Mouse (Mus musculus): ENCODE measurements at regions not wholly inside any gene's neighbourhood (a gene's known extent, or its start where the extent isn't known, plus 50 kb on each side); places are given as distances from the start of the nearest gene placed in this dataset.

GRCm38 (mm10) chr14:29784506-29784905, 62.8 kb upstream of the Cacna2d3 start:
- no peak overlapping the region for H3K27ac ChIP-seq (replicated peaks)
- no peaks in the 10 kb centered on the region for H3K9me3 ChIP-seq (replicated peaks)
- no peak for ATAC-seq (ENCODE audit: insufficient number of reproducible peaks, low FRiP score, low TSS enrichment, low read depth)
- 61% methylated on average over 2 of the region's 2 CpGs for WGBS
- no peaks in the 10 kb centered on the region for H3K4me1 ChIP-seq
- no peaks in the 10 kb centered on the region for H3K27me3 ChIP-seq
- H3K4me3 ChIP-seq (replicated peaks), result no peak overlapping the region
- no peaks in the 10 kb centered on the region for H3K36me3 ChIP-seq
- no peak overlapping the region for H3K9ac ChIP-seq
- no peak overlapping the region for H3K4me2 ChIP-seq (replicated peaks)

GRCm38 (mm10) chr14:29786431-29786830, 64.8 kb upstream of the Cacna2d3 start:
- WGBS, result 64% methylated on average over 3 of the region's 3 CpGs
- H3K9me3 ChIP-seq (replicated peaks), result no peaks in the 10 kb centered on the region
- no peak overlapping the region for H3K9ac ChIP-seq
- no peaks in the 10 kb centered on the region for H3K4me1 ChIP-seq
- H3K4me3 ChIP-seq (replicated peaks), result no peak overlapping the region
- H3K27me3 ChIP-seq, result no peaks in the 10 kb centered on the region
- no peak for ATAC-seq (ENCODE audit: insufficient number of reproducible peaks, low FRiP score, low TSS enrichment, low read depth)
- H3K36me3 ChIP-seq, result no peaks in the 10 kb centered on the region
- no peak overlapping the region for H3K27ac ChIP-seq (replicated peaks)
- no peak overlapping the region for H3K4me2 ChIP-seq (replicated peaks)

- no peak for ATAC-seq (ENCODE audit: insufficient number of reproducible peaks, low FRiP score, low TSS enrichment, low read depth)
- no peaks in the 10 kb centered on the region for H3K27me3 ChIP-seq
Measured at GRCm38 (mm10) chr14:29787796-29788195, 66.1 kb upstream of the Cacna2d3 start.

GRCm38 (mm10) chr14:29788351-29788750, 66.7 kb upstream of the Cacna2d3 start:
- no peak for ATAC-seq (ENCODE audit: insufficient number of reproducible peaks, low FRiP score, low TSS enrichment, low read depth)
- Histone ChIP-seq H3K36me3 (no peaks in the 10 kb centered on the region), H3K27ac (replicated peaks) (no peak overlapping the region), H3K4me2 (replicated peaks) (no peak overlapping the region), H3K9ac (no peak overlapping the region), H3K27me3 (no peaks in the 10 kb centered on the region), H3K4me3 (replicated peaks) (no peak overlapping the region), H3K9me3 (replicated peaks) (no peaks in the 10 kb centered on the region), H3K4me1 (no peaks in the 10 kb centered on the region)
- WGBS, result 71% methylated on average over 7 of the region's 7 CpGs

More at GRCm38 (mm10) chr14:29787796-29788195, 66.1 kb upstream of the Cacna2d3 start:
- Histone ChIP-seq H3K4me2 (replicated peaks) (no peak overlapping the region), H3K4me3 (replicated peaks) (no peak overlapping the region), H3K36me3 (no peaks in the 10 kb centered on the region), H3K27ac (replicated peaks) (no peak overlapping the region), H3K9ac (no peak overlapping the region), H3K9me3 (replicated peaks) (no peaks in the 10 kb centered on the region), H3K4me1 (no peaks in the 10 kb centered on the region)
- 71% methylated on average over 7 of the region's 7 CpGs for WGBS

- Histone ChIP-seq H3K36me3 (no peaks in the 10 kb centered on the region), H3K4me3 (replicated peaks) (no peak overlapping the region), H3K27me3 (no peaks in the 10 kb centered on the region), H3K27ac (replicated peaks) (no peak overlapping the region), H3K9ac (no peak overlapping the region), H3K4me1 (no peaks in the 10 kb centered on the region), H3K4me2 (replicated peaks) (no peak overlapping the region), H3K9me3 (replicated peaks) (no peaks in the 10 kb centered on the region)
- no peak for ATAC-seq (ENCODE audit: insufficient number of reproducible peaks, low FRiP score, low TSS enrichment, low read depth)
- WGBS, result 64% methylated on average over 2 of the region's 2 CpGs
Measured at GRCm38 (mm10) chr14:29795325-29795724, 73.7 kb upstream of the Cacna2d3 start.

DNA sequence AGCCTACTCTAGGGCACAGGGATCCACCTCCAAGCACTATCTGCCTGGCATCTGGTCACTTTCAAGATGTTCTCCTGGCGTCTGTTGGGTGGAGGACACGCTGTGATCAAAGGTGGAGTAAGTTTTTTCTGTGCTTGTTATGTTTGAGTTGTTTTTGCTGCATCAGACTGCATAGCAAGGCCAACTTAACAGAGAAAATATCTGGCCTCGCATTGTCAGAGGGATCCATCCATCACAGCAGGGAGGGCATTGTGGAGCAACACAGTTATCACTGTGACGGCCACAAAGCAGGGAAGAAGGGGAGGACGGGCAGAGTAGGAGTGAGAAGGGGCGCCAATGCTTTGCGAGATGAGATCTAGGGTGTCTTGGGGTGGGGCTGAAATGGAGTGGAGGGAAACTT, 74.7 kb upstream of the Cacna2d3 start:
- Histone ChIP-seq H3K9ac (no peak overlapping the region), H3K4me3 (replicated peaks) (no peak overlapping the region), H3K4me1 (no peaks in the 10 kb centered on the region), H3K4me2 (replicated peaks) (no peak overlapping the region), H3K36me3 (no peaks in the 10 kb centered on the region), H3K27ac (replicated peaks) (no peak overlapping the region), H3K9me3 (replicated peaks) (no peaks in the 10 kb centered on the region), H3K27me3 (no peaks in the 10 kb centered on the region)
- 84% methylated on average over 7 of the region's 7 CpGs for WGBS
- no peak for ATAC-seq (ENCODE audit: insufficient number of reproducible peaks, low FRiP score, low TSS enrichment, low read depth)

- Histone ChIP-seq H3K27me3 (no peaks in the 10 kb centered on the region), H3K9me3 (replicated peaks) (no peaks in the 10 kb centered on the region), H3K4me3 (replicated peaks) (no peak overlapping the region), H3K27ac (replicated peaks) (no peak overlapping the region), H3K4me1 (no peaks in the 10 kb centered on the region), H3K9ac (no peak overlapping the region), H3K4me2 (replicated peaks) (no peak overlapping the region), H3K36me3 (no peaks in the 10 kb centered on the region)
- no peak for ATAC-seq (ENCODE audit: insufficient number of reproducible peaks, low FRiP score, low TSS enrichment, low read depth)
- 70% methylated on average over 13 of the region's 13 CpGs for WGBS
Measured at GRCm38 (mm10) chr14:29799852-29800251, 78.2 kb upstream of the Cacna2d3 start.

GRCm38 (mm10) chr14:29805234-29805633, 83.6 kb upstream of the Cacna2d3 start:
- no peak overlapping the region for H3K27ac ChIP-seq (replicated peaks)
- 88% methylated on average over 6 of the region's 6 CpGs for WGBS
- H3K4me1 ChIP-seq, result no peaks in the 10 kb centered on the region
- no peaks in the 10 kb centered on the region for H3K9me3 ChIP-seq (replicated peaks)
- H3K36me3 ChIP-seq, result no peaks in the 10 kb centered on the region
- no peak overlapping the region for H3K4me2 ChIP-seq (replicated peaks)
- H3K4me3 ChIP-seq (replicated peaks), result no peak overlapping the region
- ATAC-seq (ENCODE audit: insufficient number of reproducible peaks, low FRiP score, low TSS enrichment, low read depth), result no peak
- H3K27me3 ChIP-seq, result no peaks in the 10 kb centered on the region
- H3K9ac ChIP-seq, result no peak overlapping the region

DNA sequence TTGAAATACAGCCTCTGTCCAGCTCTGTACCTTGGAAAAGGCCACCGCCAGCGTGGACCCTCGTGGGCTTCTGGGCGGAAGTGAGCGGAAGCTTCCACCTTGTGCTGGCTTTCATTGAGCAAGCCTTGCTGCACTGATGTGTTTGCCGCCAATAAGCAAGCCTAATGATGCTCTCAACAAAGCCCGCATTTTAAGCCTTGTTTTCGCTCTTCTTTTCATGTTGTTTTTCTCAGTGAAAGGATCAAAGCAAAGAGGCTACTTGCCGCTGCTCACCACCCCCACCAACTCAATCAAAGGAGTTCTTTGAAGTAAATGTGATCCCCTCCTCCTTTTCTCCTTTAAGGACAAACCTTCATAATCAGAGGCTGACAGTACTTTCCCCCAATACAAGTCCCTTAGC, 86.2 kb upstream of the Cacna2d3 start:
- Histone ChIP-seq H3K9ac (no peak overlapping the region), H3K4me3 (replicated peaks) (no peak overlapping the region), H3K9me3 (replicated peaks) (no peaks in the 10 kb centered on the region), H3K4me1 (no peaks in the 10 kb centered on the region), H3K4me2 (replicated peaks) (no peak overlapping the region), H3K27me3 (no peaks in the 10 kb centered on the region), H3K27ac (replicated peaks) (no peak overlapping the region), H3K36me3 (no peaks in the 10 kb centered on the region)
- 49% methylated on average over 9 of the region's 9 CpGs for WGBS
- no peak for ATAC-seq (ENCODE audit: insufficient number of reproducible peaks, low FRiP score, low TSS enrichment, low read depth)

- Histone ChIP-seq H3K27ac (replicated peaks) (no peak overlapping the region), H3K36me3 (no peaks in the 10 kb centered on the region), H3K4me1 (no peaks in the 10 kb centered on the region), H3K9ac (no peak overlapping the region), H3K4me2 (replicated peaks) (no peak overlapping the region), H3K9me3 (replicated peaks) (no peaks in the 10 kb centered on the region), H3K4me3 (replicated peaks) (no peak overlapping the region), H3K27me3 (no peaks in the 10 kb centered on the region)
- 51% methylated on average over 4 of the region's 4 CpGs for WGBS
- ATAC-seq (ENCODE audit: insufficient number of reproducible peaks, low FRiP score, low TSS enrichment, low read depth), result no peak
Measured at GRCm38 (mm10) chr14:29814626-29815025, 93.0 kb upstream of the Cacna2d3 start.

DNA sequence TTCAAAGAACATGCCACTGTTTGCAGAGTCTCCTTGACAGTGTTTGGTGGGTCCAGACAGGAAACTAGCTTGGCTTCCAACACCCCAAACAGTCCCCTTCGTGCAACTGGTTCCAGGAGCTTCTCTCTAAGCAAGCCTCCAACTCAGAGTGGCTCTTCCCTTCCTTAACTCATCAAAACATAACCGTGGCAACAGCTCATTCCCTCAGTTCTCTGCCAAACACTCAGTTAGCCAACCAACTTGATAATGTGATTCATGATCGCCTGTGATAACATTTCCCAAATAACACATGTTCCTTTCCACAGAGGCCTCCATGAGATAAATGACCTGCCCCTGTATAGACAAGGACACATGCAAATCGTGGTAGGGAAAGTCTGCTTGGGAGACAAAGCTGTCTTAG, 95.9 kb upstream of the Cacna2d3 start:
- no peak overlapping the region for H3K4me3 ChIP-seq (replicated peaks)
- H3K27me3 ChIP-seq, result no peaks in the 10 kb centered on the region
- no peak overlapping the region for H3K27ac ChIP-seq (replicated peaks)
- no peak for ATAC-seq (ENCODE audit: insufficient number of reproducible peaks, low FRiP score, low TSS enrichment, low read depth)
- WGBS, result 73% methylated on average over 4 of the region's 4 CpGs
- H3K9ac ChIP-seq, result no peak overlapping the region
- no peaks in the 10 kb centered on the region for H3K4me1 ChIP-seq
- H3K36me3 ChIP-seq, result no peaks in the 10 kb centered on the region
- H3K4me2 ChIP-seq (replicated peaks), result no peak overlapping the region
- no peaks in the 10 kb centered on the region for H3K9me3 ChIP-seq (replicated peaks)

GRCm38 (mm10) chr14:29818251-29818650, 96.6 kb upstream of the Cacna2d3 start:
- 77% methylated on average over 7 of the region's 7 CpGs for WGBS
- Histone ChIP-seq H3K9me3 (replicated peaks) (no peaks in the 10 kb centered on the region), H3K27ac (replicated peaks) (no peak overlapping the region), H3K4me3 (replicated peaks) (no peak overlapping the region), H3K36me3 (no peaks in the 10 kb centered on the region), H3K27me3 (no peaks in the 10 kb centered on the region), H3K4me1 (no peaks in the 10 kb centered on the region), H3K9ac (no peak overlapping the region), H3K4me2 (replicated peaks) (no peak overlapping the region)
- ATAC-seq (ENCODE audit: insufficient number of reproducible peaks, low FRiP score, low TSS enrichment, low read depth), result no peak

All from embryonic facial prominence, embryonic 15.5 days (tissue).